Mouse (Mus musculus): Measurements from ENCODE around the gene Olfr658. TPM values are rescaled to one million over a fixed set of nuclear protein-coding genes. Genes with fewer than 3 reads are reported as not detected.

Olfr658 gene
- not detected for polyA plus RNA-seq (2017; shearing (Covaris generic))

GRCm38 (mm10) chr7:104646841-104647482, at the start of gene Olfr658:
Gene Olfr658, minus strand, starts transcription at chr7:104647305.

GRCm38 (mm10) chr7:104686201-104686600, 39.1 kb upstream of the Olfr658 start, which contains the start of gene Olfr661:
Gene Olfr661, plus strand, starts transcription at chr7:104686501.

GRCm38 (mm10) chr7:104666453-104666852, 19.3 kb upstream of the Olfr658 start, which contains the start of gene Olfr659:
Gene Olfr659, plus strand, starts transcription at chr7:104666753.

DNA sequence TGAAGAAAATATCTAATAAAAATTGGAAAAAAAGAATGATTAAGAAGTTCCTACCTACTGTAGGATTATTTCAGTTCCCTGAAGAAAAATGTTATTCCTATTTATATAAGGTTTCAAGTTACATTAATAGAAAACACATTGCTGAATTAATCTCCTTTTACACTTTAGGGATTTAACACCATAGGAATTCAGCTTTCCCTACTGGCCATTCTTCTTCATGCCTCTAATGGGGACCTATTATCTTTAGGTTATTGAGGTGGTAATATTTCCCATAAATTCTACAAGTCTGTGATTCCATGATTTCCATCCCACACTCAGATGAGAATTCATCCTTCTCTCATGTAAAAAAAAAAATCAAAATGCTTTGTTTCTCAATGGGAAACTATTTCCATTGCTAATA, 22.6 kb downstream of the Olfr658 start, which contains the start of gene Olfr657:
Gene Olfr657, plus strand, starts transcription at position 301 of the 400 bp plus-strand sequence.

DNA sequence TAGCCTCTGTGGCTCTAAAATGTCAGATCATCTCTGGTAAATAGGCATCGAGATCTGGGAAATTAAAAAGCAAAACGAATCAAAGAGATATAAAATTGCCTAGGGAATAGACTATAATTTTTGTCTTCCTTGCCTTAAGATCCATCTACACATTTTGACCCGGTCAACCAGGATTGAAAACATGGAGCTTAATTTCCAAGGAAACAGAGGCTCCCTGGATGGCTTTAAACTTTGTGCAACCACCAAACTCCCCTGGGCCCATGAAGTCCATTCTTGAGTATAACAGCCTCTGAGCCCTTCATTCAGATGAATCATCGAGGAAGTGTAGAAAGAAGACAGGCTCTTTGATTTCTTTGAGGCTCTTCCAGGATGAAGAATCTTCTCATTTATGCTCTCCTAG, 33.5 kb downstream of the Olfr658 start, which contains the start of gene Olfr656:
Gene Olfr656, plus strand, starts transcription at position 301 of the 400 bp plus-strand sequence.

GRCm38 (mm10) chr7:104601679-104602078, 45.4 kb downstream of the Olfr658 start, which contains the start of gene Olfr655:
Gene Olfr655, minus strand, starts transcription at chr7:104601779.

Other genes starting within 250 kb of the Olfr658 start
- 1.0 TPM for gene Trim30c, start 246.5 kb downstream of the Olfr658 start, polyA plus RNA-seq (2017; shearing (Covaris generic))
- 39.1 TPM for gene Trim30a, start 182.1 kb downstream of the Olfr658 start, polyA plus RNA-seq (2017; shearing (Covaris generic))
- 14.2 TPM for gene Trim30d, start 139.5 kb downstream of the Olfr658 start, polyA plus RNA-seq (2017; shearing (Covaris generic))
- gene Olfr651, start 97.2 kb downstream of the Olfr658 start, polyA plus RNA-seq (2017; shearing (Covaris generic)) = not detected
- not detected for gene Olfr652, start 86.4 kb downstream of the Olfr658 start, polyA plus RNA-seq (2017; shearing (Covaris generic))
- not detected for gene Olfr653, start 70.0 kb downstream of the Olfr658 start, polyA plus RNA-seq (2017; shearing (Covaris generic))
- gene Olfr654, start 60.3 kb downstream of the Olfr658 start, polyA plus RNA-seq (2017; shearing (Covaris generic)) = not detected
- not detected for gene Olfr655, start 45.5 kb downstream of the Olfr658 start, polyA plus RNA-seq (2017; shearing (Covaris generic))
- not detected for gene Olfr656, start 33.4 kb downstream of the Olfr658 start, polyA plus RNA-seq (2017; shearing (Covaris generic))
- not detected for gene Olfr657, start 22.5 kb downstream of the Olfr658 start, polyA plus RNA-seq (2017; shearing (Covaris generic))
- gene Olfr659, start 19.4 kb upstream of the Olfr658 start, polyA plus RNA-seq (2017; shearing (Covaris generic)) = not detected
- not detected for gene Olfr661, start 39.2 kb upstream of the Olfr658 start, polyA plus RNA-seq (2017; shearing (Covaris generic))
- not detected for gene Usp17le, start 130.2 kb upstream of the Olfr658 start, polyA plus RNA-seq (2017; shearing (Covaris generic))
- gene Usp17lb, start 195.3 kb upstream of the Olfr658 start, polyA plus RNA-seq (2017; shearing (Covaris generic)) = not detected
- gene Usp17la, start 209.7 kb upstream of the Olfr658 start, polyA plus RNA-seq (2017; shearing (Covaris generic)) = not detected
- not detected for gene Olfr665, start 230.7 kb upstream of the Olfr658 start, polyA plus RNA-seq (2017; shearing (Covaris generic))
- gene Olfr666, start 248.6 kb upstream of the Olfr658 start, polyA plus RNA-seq (2017; shearing (Covaris generic)) = not detected

Data from effector memory CD4-positive, alpha-beta T cell, adult 5 months (primary cell).